Mouse (Mus musculus): ENCODE results near the gene Myt1l.

The Myt1l gene

DNA sequence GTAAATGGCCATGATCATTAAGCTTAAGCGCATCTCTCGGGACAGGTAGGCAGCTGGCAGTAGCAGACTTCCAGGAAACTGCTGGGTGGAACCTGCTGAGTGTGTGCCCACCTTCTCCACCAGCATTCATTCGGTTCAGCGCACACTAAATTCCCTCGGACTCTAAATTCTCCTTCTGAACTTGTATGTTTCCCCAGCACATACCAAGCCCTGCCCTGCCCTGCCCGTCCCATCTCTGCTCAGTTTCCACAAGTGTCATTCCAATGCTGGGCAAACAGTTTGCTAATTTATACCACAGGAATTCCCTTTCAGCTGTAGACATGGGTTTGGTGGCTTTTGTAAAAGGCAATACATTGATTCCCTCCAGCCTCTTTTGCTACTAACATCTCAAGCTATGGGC is 436.8 kb downstream of the Myt1l start:
- DNase-seq (ENCODE audit: low spot score) = no peak

DNA sequence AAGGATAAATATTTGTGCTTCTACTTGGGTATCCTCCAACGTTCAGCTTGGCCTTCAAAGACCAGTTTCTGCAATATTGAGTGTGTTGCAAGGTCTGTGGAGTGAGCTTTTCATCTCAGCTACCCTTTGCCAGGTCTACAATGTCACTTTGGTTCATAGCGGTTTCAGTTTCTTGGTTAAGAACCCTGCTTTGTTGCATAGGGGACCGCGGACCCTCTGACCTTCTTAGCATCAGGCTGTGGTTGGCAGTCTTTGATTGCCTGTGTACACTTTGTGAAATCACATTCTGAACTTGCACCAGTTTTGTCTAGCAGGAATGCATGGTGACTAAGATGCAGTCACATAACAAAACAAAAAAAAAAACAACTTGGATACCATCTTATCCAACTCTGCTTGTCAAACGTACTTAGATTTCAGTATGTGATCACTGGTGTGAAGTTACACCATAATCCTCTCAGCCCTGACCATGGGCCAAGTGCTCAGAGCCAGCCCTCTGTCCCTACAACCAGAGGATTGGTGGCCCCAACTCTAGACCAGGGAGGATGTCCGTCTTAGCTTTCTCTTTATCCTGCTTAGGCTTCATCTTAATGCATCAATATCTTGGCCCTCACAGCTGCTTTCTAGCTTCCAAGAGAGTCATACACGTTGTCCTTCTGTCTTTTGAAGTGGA is 443.7 kb downstream of the Myt1l start:
- no peak for DNase-seq (ENCODE audit: low spot score)

DNA sequence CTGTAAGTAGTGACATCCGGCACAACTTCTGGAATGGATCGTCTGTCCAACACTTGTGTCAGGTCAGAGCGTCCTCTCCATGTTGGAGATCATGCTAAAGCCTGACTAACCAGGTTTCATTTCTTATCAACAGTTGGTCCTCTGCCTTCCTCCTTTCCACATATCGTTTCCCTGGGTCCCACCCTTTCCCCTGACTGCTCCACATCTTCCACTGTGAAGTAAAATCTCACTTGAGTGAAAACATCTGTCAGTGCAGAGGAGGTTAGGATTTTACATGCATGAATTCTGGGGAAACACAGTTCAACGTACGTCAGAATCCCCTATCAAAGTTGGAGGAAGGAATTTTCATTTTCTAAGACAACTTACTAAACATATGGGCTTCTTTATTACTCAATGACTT is 444.3 kb downstream of the Myt1l start:
- no peak for DNase-seq (ENCODE audit: low spot score)
